Mouse (Mus musculus): ENCODE data around the gene Pfdn2.

GRCm38 (mm10) chr1:171344715-171345114, 755 bp upstream of the Pfdn2 start:
- no peak for TF ChIP-seq EP300 (IDR thresholded peaks at IDR 0.05; ENCODE audit: low read depth)
- TF ChIP-seq CTCF (IDR thresholded peaks at IDR 0.05; ENCODE audit: low read depth): 0 out of 2 replicates have a peak, but pooled peaks have one; percentile 1
